Mouse (Mus musculus): ENCODE results near the gene Slc13a1.

DNA sequence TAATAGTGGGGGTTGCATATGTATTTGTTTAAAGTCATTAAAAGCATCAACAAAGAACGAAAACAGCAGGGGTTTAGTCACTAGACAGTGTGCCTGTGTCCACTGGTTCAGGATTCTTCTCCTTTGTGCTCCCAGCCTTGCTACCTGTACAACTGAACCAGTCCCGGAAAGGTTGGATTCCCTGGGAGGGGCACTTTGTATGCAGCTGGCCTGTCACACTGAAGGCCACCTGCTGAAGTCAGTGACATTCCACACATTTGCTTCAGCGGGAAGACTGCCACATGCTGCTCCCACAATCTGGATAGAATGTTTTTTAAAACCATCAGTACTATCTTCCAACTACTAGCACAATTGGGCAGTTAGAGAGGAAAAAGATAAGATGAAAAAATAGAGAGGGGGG, 61.7 kb downstream of the Slc13a1 start:
- no peak for TF ChIP-seq MYOD1 (IDR thresholded peaks at IDR 0.05; ENCODE audit: control insufficient read depth, insufficient read length, low read depth)
- no peak for TF ChIP-seq CTCF (IDR thresholded peaks at IDR 0.05; ENCODE audit: control insufficient read depth, insufficient read depth, insufficient read length)
- TF ChIP-seq USF1 (IDR thresholded peaks at IDR 0.05; ENCODE audit: low read depth): no peak
- no peak for TF ChIP-seq MAX (IDR thresholded peaks at IDR 0.05)
